Mouse (Mus musculus) lung, embryonic 16.5 days (tissue): ENCODE data around the gene Ccdc33. TPM values are rescaled to one million over a fixed set of nuclear protein-coding genes. Genes with fewer than 3 reads are reported as not detected.

Experiments
- ATAC-seq: fragments of 200-750 bp; cut with Nextera tagmentation; 2 replicates; pipeline ENCODE4 v1.8.0; 2017; ENCODE audit warnings: low read depth, mild to moderate bottlenecking, moderate library complexity
- H3K27ac ChIP-seq: fragments of 300-500 bp; sonication (generic); 2 replicates; pipeline ENCODE4 v1.5.1; 2014; ENCODE audit warnings: mild to moderate bottlenecking, control low read depth, low read length
- H3K27me3 ChIP-seq: fragments of 300-500 bp; sonication (generic); 2 replicates; pipeline ENCODE4 v1.6.1; 2014; ENCODE audit warnings: low read depth, low read length, mixed read lengths; ENCODE audit not compliant: control insufficient read depth, insufficient read depth
- H3K36me3 ChIP-seq: fragments of 300-500 bp; sonication (generic); 2 replicates; pipeline ENCODE4 v1.6.1; 2014; ENCODE audit warnings: low read length; ENCODE audit not compliant: control insufficient read depth, insufficient read depth
- H3K4me1 ChIP-seq: fragments of 300-500 bp; sonication (generic); replicated peaks from 2 replicates; pipeline ENCODE4 v1.6.1; 2014; ENCODE audit warnings: low read length, mixed read lengths; ENCODE audit not compliant: control insufficient read depth, insufficient read depth
- H3K4me2 ChIP-seq: fragments of 300-500 bp; sonication (generic); 2 replicates; pipeline ENCODE4 v1.6.1; 2014; ENCODE audit warnings: low read depth, low read length, control low read depth
- H3K4me3 ChIP-seq: fragments of 300-500 bp; sonication (generic); 2 replicates; pipeline ENCODE4 v1.5.1; 2014; ENCODE audit warnings: mild to moderate bottlenecking, low read length, control low read depth
- H3K9ac ChIP-seq: fragments of 300-500 bp; sonication (generic); 2 replicates; pipeline ENCODE4 v1.6.1; 2014; ENCODE audit warnings: low read length, control low read depth
- H3K9me3 ChIP-seq: fragments of 300-500 bp; sonication (generic); 2 replicates; pipeline ENCODE4 v1.6.1; 2016; ENCODE audit warnings: low read length; ENCODE audit not compliant: control insufficient read depth
- WGBS: fragments of 180-500 bp; shearing (Covaris S2); extraction: QIAGEN DNeasy Blood & Tissue Kit; methylation state at CpG from one replicate; pipeline ENCODE4 v1.1.7; 2014; 5-methylcytosine and 5-hydroxymethylcytosine counted together
- polyA plus RNA-seq: library from polyadenylated mRNA; unstranded; fragments of >200 nt; fragmentation: Nextera tagmentation; extraction: Ambion mirVana; gene quantifications from 2 replicates; pipeline ENCODE4 v1.2.1, GENCODE M21; 2015

Ccdc33 gene
- polyA plus RNA-seq, 1 experiment from 2014 or later: 0.68 TPM

GRCm38 (mm10) chr9:58065532-58065931, 53.1 kb downstream of the Ccdc33 start:
- WGBS: 50% methylated on average over 6 of the region's 6 CpGs
- Histone ChIP-seq H3K4me2 (no peak overlapping the region), H3K4me1 (peaks cover 10% of the 10 kb centered on the region), H3K27me3 (peaks cover 3% of the 10 kb centered on the region; the same call in 1 of the 2 replicates), H3K36me3 (no peaks in the 10 kb centered on the region), H3K27ac (no peak overlapping the region), H3K4me3 (no peak overlapping the region), H3K9me3 (no peaks in the 10 kb centered on the region), H3K9ac (no peak overlapping the region)
- no peak for ATAC-seq

GRCm38 (mm10) chr9:58063531-58063930, 55.1 kb downstream of the Ccdc33 start, which contains the start of gene Stra6:
Stra6 (plus strand) TSS chr9:58063788.
- Histone ChIP-seq H3K9me3 (no peaks in the 10 kb centered on the region), H3K36me3 (no peaks in the 10 kb centered on the region), H3K4me2 (no peak within 1 kb of the TSS), H3K9ac (no peak within 1 kb of the TSS), H3K4me3 (no peak within 1 kb of the TSS), H3K27me3 (peaks cover 3% of the 10 kb centered on the region; the same call in 1 of the 2 replicates), H3K27ac (no peak within 1 kb of the TSS), H3K4me1 (peaks cover 10% of the 10 kb centered on the region)
- ATAC-seq: no peak
- WGBS: 5% methylated on average over 3 of the region's 3 CpGs

GRCm38 (mm10) chr9:58060677-58061667, 57.7 kb downstream of the Ccdc33 start:
- WGBS: 11% methylated on average over 23 of the region's 23 CpGs
- no peaks in the 10 kb centered on the region for H3K9me3 ChIP-seq
- H3K4me3 ChIP-seq: no peak overlapping the region
- H3K27ac ChIP-seq: no peak overlapping the region
- H3K4me2 ChIP-seq: no peak overlapping the region
- no peaks in the 10 kb centered on the region for H3K36me3 ChIP-seq
- no peak overlapping the region for H3K9ac ChIP-seq
- peaks cover 3% of the 10 kb centered on the region; the same call in 1 of the 2 replicates for H3K27me3 ChIP-seq
- H3K4me1 ChIP-seq: no peaks in the 10 kb centered on the region
- ATAC-seq: no peak

- WGBS: 36% methylated on average over 1 of the region's 1 CpGs
- Histone ChIP-seq H3K27me3 (peaks cover 3% of the 10 kb centered on the region; the same call in 1 of the 2 replicates), H3K27ac (no peak overlapping the region), H3K9me3 (no peaks in the 10 kb centered on the region), H3K4me3 (no peak overlapping the region), H3K4me2 (no peak overlapping the region), H3K36me3 (no peaks in the 10 kb centered on the region), H3K4me1 (no peaks in the 10 kb centered on the region), H3K9ac (no peak overlapping the region)
- ATAC-seq: no peak
Measured at GRCm38 (mm10) chr9:58059920-58060319, 58.7 kb downstream of the Ccdc33 start.

- no peak for ATAC-seq
- H3K36me3 ChIP-seq: no peaks in the 10 kb centered on the region
- WGBS: 71% methylated on average over 5 of the region's 5 CpGs
- no peaks in the 10 kb centered on the region for H3K27me3 ChIP-seq
- no peaks in the 10 kb centered on the region for H3K9me3 ChIP-seq
- H3K4me3 ChIP-seq: no peak overlapping the region
- H3K27ac ChIP-seq: no peak overlapping the region
- no peak overlapping the region for H3K9ac ChIP-seq
- H3K4me1 ChIP-seq: no peaks in the 10 kb centered on the region
- no peak overlapping the region for H3K4me2 ChIP-seq
Measured at GRCm38 (mm10) chr9:58055666-58056065, 63.0 kb downstream of the Ccdc33 start.

- Histone ChIP-seq H3K9me3 (no peaks in the 10 kb centered on the region), H3K4me3 (no peak overlapping the region), H3K27me3 (peaks cover 3% of the 10 kb centered on the region; the same call in 1 of the 2 replicates), H3K36me3 (no peaks in the 10 kb centered on the region), H3K27ac (no peak overlapping the region), H3K4me1 (no peaks in the 10 kb centered on the region), H3K9ac (no peak overlapping the region), H3K4me2 (no peak overlapping the region)
- no peak for ATAC-seq
- WGBS: 79% methylated on average over 1 of the region's 1 CpGs
Measured at GRCm38 (mm10) chr9:58054032-58054431, 64.6 kb downstream of the Ccdc33 start.

- Histone ChIP-seq H3K9me3 (no peaks in the 10 kb centered on the region), H3K36me3 (no peaks in the 10 kb centered on the region), H3K27me3 (peaks cover 3% of the 10 kb centered on the region; the same call in 1 of the 2 replicates), H3K4me2 (no peak overlapping the region), H3K27ac (no peak overlapping the region), H3K9ac (no peak overlapping the region), H3K4me1 (no peaks in the 10 kb centered on the region), H3K4me3 (no peak overlapping the region)
- WGBS: 50% methylated on average over 3 of the region's 3 CpGs
- ATAC-seq: no peak
Measured at GRCm38 (mm10) chr9:58053544-58053943, 65.1 kb downstream of the Ccdc33 start.

GRCm38 (mm10) chr9:58053102-58053501, 65.5 kb downstream of the Ccdc33 start:
- H3K4me2 ChIP-seq: no peak overlapping the region
- ATAC-seq: no peak; the same call in 1 of the 2 replicates
- H3K36me3 ChIP-seq: no peaks in the 10 kb centered on the region
- no peak overlapping the region for H3K27ac ChIP-seq
- no peaks in the 10 kb centered on the region for H3K4me1 ChIP-seq
- no peak overlapping the region for H3K4me3 ChIP-seq
- peaks cover 3% of the 10 kb centered on the region; the same call in 1 of the 2 replicates for H3K27me3 ChIP-seq
- H3K9me3 ChIP-seq: no peaks in the 10 kb centered on the region
- no peak overlapping the region for H3K9ac ChIP-seq
- WGBS: 17% methylated on average over 3 of the region's 3 CpGs

GRCm38 (mm10) chr9:58051937-58052336, 66.7 kb downstream of the Ccdc33 start:
- WGBS: 20% methylated on average over 5 of the region's 5 CpGs
- Histone ChIP-seq H3K27ac (no peak overlapping the region), H3K27me3 (peaks cover 3% of the 10 kb centered on the region; the same call in 1 of the 2 replicates), H3K9me3 (no peaks in the 10 kb centered on the region), H3K36me3 (no peaks in the 10 kb centered on the region), H3K4me3 (no peak overlapping the region), H3K4me1 (no peaks in the 10 kb centered on the region), H3K4me2 (no peak overlapping the region), H3K9ac (no peak overlapping the region)
- no peak for ATAC-seq
